Mouse (Mus musculus): ENCODE measurements at regions not wholly inside any gene's neighbourhood (a gene's known extent, or its start where the extent isn't known, plus 50 kb on each side); places are given as distances from the start of the nearest gene placed in this dataset.
A peak's percentile ranks its signal among the peaks of the same experiment; 100 is the strongest.

DNA sequence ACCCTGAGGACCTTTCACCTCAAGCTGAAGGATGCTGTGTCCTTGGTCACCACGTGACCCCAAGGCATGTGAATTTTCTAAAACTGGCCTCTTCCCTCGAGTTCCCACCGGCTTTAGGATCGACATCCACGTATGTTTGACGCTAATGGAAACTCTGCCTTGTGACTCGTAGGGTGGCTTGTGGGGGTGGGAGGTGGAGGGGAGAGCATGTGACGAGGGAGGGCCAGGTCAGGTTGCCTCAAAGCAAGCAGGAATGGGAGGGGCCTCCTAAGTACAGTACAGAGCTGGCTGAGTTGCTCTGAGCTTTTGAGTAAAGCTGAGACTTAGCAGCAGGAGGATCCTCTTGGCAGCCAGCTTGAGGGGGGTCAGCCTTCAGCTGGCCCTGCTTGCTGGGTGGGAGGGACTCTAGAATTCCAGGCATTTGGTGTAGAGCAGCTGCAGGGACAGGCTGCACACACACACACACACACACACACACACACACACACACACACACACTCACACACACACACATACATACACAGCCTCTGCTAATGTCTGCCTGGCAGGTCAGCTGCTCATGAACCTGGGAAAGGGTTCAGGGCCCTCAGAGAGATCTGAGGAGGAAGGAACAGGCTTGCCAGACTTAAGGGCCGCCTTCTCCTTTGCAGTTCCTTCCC is 78.5 kb downstream of the Sik1 start:
- DNase-seq (ENCODE audit: low spot score in 2 of 2) = no peak

DNA sequence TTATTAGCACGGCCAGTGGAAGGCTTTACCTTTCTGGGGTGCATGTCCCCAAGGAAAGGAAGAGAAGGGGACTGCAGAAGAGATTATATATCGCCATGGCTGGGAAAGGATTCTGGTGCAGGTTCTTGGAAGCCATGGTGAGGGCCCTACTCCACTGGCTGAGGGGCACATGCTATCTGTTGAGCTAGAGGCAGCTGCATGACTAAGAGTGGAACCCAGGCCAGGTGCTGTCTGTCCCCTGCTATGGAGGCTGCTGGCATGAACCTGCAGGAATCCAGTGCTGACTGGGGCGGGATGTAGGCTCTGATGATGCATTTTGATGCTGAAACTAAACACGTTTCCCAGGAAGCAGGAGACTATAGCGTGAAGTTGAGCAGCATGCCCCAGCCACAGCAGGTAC is 77.9 kb downstream of the Sik1 start:
- no peak for DNase-seq (ENCODE audit: low spot score in 2 of 2)

DNA sequence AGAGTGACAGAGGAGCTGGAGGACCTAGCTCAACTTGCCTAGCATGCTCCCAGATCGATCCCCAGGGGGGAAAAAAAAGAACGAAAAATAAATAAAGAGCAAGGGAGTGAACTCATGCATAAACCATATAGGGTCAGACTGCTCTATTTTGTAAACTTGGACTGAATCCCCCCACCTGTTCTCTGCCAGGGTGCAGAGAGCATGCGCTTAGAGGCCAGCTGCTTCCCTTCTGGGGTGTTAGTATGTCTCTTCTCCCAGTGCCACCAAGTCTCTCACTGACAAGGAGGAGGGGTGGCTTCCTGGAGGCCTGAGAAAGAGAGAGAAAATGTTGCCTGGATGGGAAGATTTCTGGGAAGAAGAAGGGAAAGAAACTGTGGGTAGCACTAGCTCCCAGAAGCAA is 76.1 kb downstream of the Sik1 start:
- no peak for DNase-seq (ENCODE audit: low spot score in 2 of 2)

DNA sequence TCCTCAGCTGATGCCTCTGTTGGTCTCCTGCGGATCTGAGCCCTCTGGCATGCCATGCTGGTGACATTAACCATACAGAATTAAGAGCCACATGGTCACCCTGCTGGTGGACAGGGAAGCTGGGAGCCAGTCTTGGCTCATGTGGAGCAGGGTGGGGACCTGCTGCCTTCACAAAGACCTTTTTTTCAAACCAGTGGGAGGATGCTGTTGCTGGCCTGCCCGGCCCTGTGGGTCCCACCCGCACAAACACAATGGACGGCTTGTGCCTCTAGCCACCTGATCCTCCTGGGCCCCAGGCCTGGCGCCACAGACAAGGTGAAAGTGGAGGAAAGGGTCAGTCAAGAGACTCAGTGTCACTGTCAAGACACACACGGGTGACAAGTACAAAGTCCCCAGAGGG is 73.4 kb downstream of the Sik1 start:
- no peak for DNase-seq (ENCODE audit: low spot score in 2 of 2)

DNA sequence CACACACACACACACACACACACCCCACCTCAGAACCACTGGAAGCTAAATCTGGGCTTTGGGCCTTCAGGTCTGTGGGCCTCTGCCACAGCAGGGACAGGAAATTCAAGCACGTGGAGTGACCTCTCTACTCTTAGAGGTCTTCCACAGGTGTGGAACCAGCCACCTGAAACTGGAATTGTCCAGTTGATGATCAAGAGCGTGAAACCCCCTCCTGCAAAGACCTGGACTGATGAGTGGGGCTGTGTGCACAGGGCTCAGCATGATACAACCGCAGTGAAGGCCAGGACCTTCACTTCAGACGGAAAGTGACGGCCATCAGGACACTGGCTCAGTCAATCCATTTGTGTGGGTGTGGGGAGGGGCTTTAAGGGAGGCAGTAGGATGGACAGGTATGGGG is 72.5 kb downstream of the Sik1 start:
- DNase-seq (ENCODE audit: low spot score in 2 of 2) = no peak

DNA sequence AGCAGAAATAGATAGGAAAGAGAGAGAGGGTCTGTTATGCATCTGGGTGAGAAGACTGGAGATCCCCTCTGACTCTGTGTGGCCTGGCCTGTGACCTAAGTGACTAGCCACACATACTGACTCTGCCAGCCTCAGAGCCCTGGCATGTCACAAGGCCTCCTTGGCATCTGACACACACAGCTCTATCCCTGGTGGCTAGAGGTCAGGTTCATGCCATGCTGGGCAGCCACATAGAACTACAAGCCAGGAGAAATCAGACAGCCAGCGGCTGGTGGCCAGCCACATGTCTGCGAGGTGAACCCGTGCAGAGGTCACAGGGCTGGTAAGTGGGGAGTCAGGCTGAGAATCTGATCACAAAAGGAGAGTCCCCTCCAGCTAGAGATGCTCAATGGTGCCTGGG is 67.3 kb downstream of the Sik1 start:
- no peak for DNase-seq (ENCODE audit: low spot score in 2 of 2)

DNA sequence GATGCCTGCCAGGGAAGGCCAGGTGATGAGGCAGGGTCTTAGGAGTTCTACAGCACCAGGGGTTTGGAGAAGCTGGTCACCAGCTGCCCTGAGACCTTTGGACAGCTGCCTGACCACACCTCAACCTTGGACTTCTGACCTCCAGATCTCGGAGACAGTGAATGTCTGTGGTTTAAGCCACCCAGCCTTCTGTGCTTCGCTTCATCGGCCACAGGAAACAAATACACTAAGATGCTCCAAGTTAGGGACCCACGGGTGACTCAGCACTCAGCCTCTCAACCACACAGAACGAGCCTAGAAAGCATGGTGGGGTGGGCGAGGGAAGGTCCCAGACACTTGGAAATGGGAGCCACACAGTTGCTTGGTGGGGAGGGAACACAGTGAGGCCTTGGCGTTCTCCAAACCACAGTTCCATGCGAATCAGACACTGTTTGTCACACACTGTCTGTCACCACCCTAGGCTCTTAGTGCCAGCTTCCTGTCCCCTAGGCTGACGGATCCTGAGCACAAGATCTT is 66.5 kb downstream of the Sik1 start:
- no peak for DNase-seq (ENCODE audit: low spot score in 2 of 2)

DNA sequence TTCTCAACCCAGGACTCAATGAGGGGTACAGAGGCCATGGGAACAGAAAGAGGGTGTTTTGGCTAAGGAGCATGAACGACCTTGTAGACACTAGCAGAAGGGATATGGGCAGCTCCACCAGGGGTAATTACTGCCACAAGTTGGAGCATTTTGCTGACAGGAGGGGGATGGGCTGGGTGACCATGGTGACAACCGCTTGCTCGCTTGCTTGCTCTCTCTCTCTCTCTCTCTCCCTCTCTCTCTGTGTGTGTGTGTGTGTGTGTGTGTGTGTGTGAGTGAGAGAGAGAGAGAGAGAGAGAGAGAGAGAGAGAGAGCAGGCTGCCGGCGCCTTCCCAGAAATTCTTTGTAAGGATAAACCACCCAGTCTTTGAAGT is 65.7 kb downstream of the Sik1 start:
- no peak for DNase-seq (ENCODE audit: low spot score in 2 of 2)

DNA sequence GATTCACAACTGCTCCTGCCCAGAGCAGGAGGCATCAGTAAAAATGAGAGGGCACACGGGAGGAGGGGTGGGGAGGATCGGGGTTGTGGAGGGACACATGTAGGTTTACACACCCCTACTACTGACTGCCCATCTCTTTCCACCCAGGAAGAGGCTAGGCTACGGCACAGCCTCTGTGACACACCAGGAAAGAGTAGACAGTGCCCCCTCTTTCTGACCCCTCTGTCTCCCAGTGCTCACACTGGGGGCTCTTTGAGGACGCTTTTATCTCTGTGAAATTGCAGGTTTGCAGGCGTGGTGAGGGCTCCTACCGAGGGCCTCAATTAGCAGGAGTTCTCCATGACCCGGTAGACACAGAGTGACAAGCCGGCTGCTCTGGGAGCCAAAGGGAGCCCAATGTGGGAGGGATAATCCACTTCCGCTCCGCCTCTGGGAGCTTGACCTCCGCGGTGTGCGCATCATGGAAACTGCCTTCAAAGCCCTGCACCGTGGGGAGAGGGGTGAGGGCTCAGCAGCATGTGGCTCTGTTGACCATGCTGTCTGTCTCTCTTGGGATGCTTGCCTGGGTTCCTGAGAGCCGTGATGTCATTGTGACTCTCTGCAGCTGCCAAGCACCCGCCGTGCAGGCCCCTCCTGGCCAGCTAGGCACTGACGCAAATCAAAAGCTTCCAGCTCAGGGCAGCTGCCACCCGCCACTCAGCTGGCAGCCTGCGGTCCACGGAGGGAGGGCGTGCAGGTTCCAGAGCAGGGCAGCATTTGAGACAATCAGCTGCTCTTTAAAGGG is 65.1 kb downstream of the Sik1 start:
- peak in 1 of 2 experiments; percentile 30 for DNase-seq (ENCODE audit: low spot score in 2 of 2)

DNA sequence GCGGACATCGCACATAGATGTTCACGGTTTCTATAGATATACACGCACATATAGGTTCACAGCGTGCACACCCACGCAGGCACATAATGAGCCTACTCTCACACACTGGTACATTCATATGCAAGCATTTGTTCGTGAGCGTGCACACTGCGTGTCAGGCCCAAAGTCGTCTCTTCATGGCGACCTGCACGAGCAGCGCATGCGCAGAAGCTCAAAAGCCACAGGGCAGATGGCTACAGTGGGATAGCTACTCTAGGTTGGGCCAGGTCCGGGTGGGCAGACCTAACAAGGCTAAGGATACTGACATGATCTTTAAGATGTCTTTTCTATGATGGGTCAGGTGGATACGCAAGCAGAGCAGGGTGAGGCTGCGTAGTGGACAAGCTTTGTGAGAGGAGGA is 63.9 kb downstream of the Sik1 start:
- DNase-seq (ENCODE audit: low spot score in 2 of 2) = no peak

DNA sequence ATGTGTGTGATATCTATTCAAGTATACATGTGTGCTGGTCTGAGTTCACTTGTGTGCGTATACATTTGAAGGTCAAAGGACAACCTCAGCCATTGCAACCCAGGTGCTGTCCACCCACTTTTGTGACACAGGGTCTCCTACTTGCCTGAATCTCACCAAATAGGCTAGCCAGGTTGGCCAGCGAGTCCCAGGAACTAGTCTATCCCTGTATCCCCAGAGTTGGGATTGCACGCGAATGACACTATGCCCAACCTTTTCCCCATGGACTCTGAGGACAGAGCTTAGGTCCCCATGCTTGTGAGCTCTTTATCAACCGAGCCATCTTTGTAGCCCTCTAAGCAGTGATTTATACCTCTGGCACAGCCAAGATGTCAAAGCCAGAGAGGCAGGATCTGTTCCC is 62.6 kb downstream of the Sik1 start:
- no peak for DNase-seq (ENCODE audit: low spot score in 2 of 2)

DNA sequence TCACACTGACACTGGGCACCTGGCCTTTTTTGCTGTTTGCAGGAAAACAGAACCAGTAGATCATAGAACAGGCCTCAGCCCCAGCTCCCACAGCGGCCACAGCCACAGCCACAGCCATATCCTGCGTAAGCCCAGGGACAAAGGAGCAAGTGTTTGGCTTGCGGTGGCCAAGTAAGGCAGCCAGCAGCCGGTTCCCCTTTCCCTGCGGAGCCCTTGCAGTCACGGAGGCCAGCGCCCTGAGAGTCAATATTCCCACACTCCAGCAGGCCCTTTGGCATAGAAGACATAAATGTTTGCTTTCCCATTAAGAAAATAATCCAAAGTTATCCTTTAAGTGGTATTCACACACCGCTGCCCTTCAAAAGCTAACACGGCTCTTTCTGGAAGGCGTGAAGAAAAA is 62.1 kb downstream of the Sik1 start:
- DNase-seq (ENCODE audit: low spot score in 2 of 2) = no peak

DNA sequence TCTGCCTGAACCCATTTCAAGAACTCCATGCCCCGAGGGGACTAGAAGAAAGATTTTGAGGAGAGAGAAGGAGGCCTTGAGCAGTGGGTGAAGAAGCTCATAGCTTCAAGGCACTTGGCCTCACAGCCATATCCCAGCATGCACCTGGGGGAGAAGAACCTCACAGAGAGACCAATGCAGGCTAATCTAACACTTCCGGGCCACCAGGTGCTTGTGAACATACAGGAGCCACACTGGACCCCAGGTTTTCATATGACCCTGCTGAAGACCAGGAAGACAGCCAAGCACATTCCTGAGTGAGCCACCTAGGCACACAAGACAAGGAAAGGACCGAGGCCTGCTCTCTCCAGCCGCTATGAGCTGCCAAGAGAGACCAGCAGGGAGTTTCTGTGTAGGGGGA is 61.6 kb downstream of the Sik1 start:
- no peak for DNase-seq (ENCODE audit: low spot score in 2 of 2)

Data from thymus, postnatal 10 days (tissue).